Mouse (Mus musculus): ENCODE data around the gene Prr12.

DNA sequence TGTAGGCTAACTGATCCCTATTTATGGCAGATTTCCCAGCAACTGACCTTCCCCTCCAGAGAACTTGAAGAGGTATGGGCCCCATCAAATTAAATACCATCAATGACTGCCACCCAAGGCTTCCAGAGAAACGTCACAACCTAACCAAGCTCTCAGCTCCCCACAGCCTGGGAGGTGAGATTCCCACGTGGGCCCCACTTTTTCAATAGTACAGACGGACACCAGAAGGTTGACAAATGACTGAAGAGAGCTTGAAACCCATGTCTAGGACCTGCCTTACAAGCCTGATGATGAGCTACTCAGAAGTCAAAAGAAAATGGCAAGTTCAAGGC is 67.9 kb downstream of the Prr12 start:
- TF ChIP-seq POLR2A (IDR thresholded peaks at IDR 0.05; ENCODE audit: insufficient read depth, low read depth, low read length) (no peak), CTCF (IDR thresholded peaks at IDR 0.05; ENCODE audit: insufficient read depth, low read depth, low read length) (no peak)
